Mouse (Mus musculus): ENCODE data around the gene Ciao2b.

DNA sequence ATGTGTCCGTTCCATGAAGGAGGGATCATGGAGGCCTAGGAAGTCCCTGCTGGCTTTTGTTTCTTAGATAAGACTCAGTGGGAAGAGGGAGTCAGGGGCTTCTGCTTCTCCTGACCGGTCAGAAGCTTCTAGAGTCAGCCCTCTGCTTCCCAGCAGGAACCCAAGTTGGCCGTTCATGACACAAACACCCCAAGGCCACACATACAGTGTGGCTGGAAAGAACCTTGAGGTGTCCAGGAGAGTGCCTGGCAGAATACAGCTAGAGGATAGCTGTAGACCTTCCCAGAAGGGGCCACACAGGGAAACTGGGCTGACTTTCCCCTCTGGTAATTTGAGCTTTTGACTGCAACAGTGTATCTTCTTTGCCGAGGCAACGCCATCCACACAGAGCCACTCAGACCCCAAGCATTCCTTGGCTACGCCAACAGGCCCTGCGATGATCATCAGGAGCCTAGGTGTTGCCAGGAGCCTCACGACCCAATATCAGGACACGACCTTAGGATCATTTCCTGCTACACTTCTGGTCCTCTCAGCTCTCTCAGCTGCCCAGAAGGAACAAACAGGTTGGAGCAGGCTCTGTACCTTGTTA lies 8.5 kb downstream of the Ciao2b start:
- TF ChIP-seq CTCF (IDR thresholded peaks at IDR 0.05; ENCODE audit: extremely low read depth, insufficient read depth, insufficient read length, insufficient replicate concordance) (no peak), POLR2A (IDR thresholded peaks at IDR 0.05; ENCODE audit: low read depth, low read length) (no peak)
